Mouse (Mus musculus) ES-E14 (cell line): Measurements from ENCODE around the gene Hmcn1.

Source experiments
- CHD2 ChIP-seq: IDR thresholded peaks from 2 replicates; pipeline ENCODE4 v1.6.1; 2014; ENCODE audit warnings: mild to moderate bottlenecking, low read depth, low read length, inconsistent platforms
- HCFC1 ChIP-seq: IDR thresholded peaks from 2 replicates; pipeline ENCODE4 v1.6.1; 2012; ENCODE audit warnings: low read length, inconsistent platforms, borderline replicate concordance; ENCODE audit not compliant: insufficient read depth
- MAFK ChIP-seq: IDR thresholded peaks from 2 replicates; pipeline ENCODE4 v1.6.1; 2014; ENCODE audit warnings: mild to moderate bottlenecking, low read depth, low read length, inconsistent platforms; ENCODE audit not compliant: insufficient read depth
- ZC3H11A ChIP-seq: IDR thresholded peaks from 2 replicates; pipeline ENCODE4 v1.6.1; 2012; ENCODE audit warnings: low read depth, mild to moderate bottlenecking, inconsistent platforms, low read length, borderline replicate concordance
- ZNF384 ChIP-seq: IDR thresholded peaks from 2 replicates; pipeline ENCODE4 v1.6.1; 2012; ENCODE audit warnings: low read depth, low read length, inconsistent platforms

DNA sequence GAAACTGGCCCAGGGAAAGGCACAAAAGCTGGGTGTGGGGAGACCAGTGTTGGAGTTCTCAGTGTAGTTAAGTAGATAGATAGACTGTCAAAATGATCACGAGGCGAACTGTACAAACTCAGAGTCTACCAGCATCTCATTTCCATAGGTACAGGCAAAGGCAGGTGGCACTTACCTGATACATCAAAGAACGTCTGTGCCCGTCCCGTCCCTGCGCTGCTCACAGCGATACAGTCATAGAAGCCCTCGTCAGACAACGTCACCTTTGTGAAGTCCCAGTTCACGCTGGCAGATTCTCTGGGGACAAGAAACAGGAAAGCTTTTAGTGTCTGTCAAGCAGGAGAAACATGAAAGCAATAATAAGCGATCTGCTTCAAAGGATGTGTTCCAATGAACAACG, 190.6 kb downstream of the Hmcn1 start:
- TF ChIP-seq ZC3H11A (no peak), MAFK (no peak), HCFC1 (no peak), CHD2 (no peak), ZNF384 (no peak)
